Mouse (Mus musculus) heart, adult 18-20 months (tissue): ENCODE results near the gene Slc12a1. TPM values are rescaled to one million over a fixed set of nuclear protein-coding genes. Genes with fewer than 3 reads are reported as not detected.
A peak's percentile ranks its signal among the peaks of the same experiment; 100 is the strongest.

ENCODE experiments used
- DNase-seq, 2 experiments: peaks; one replicate each; pipeline ENCODE4 v3.0.0; 2021 to 2022; ENCODE audit warnings: mixed read lengths in 1 of 2
- total RNA-seq, 2 experiments: library from RNA; stranded (reverse); gene quantifications; 2 replicates each; pipeline ENCODE4 v1.2.3; 2021

Gene Slc12a1
- total RNA-seq, 2 experiments from 2014 or later = not detected

- no peak for DNase-seq
These were observed 102.3 kb downstream of the Slc12a1 start for GRCm38 (mm10) chr2:125254630-125255029.

DNA sequence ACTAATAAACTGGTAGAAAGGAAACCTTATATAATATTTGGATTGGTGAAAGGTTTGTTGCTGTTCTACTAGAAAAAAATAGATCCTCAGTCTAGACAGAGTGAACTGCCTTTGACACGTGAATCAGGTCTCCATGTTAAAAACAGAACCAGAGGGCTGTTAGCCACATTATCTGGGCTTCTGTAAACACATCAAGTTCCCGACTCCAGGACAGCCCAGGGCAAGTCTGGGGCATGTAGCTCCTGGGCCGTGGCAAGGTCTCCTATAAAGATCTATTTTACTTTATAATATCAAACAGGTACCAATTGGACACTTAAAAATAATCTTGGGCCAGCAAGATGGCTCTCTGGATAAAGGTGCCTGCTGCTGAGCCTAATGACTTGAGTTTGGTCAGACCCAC, 103.6 kb downstream of the Slc12a1 start:
- no peak for DNase-seq

- peak; percentile 26 to 45 for DNase-seq
These were observed 107.2 kb downstream of the Slc12a1 start for GRCm38 (mm10) chr2:125259230-125260120.

DNA sequence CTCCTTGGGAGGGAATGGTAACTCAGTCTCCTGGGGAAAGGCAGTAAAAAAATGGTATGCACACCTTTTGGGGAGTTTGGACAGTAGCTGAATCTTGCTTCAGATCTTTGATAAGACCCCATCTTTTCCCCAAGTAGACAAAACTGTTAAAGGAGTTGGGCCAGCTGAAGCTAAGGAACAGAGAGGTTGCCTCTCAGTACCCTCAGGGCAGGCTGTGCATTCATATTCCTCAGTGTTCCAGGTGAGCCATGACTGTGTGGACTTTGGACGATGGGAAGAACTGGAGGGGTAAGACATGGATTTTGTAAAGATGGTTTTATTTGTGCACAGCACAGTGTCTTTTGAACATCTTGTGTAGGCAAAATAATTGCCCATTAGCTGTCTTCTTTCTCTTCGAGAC, 108.0 kb downstream of the Slc12a1 start:
- DNase-seq = no peak

- peak; percentile 52 to 62 for DNase-seq
These were observed 110.8 kb downstream of the Slc12a1 start for GRCm38 (mm10) chr2:125263056-125263455.

- peak; percentile 31 to 47 for DNase-seq
These were observed 111.4 kb downstream of the Slc12a1 start for GRCm38 (mm10) chr2:125263753-125264152.

DNA sequence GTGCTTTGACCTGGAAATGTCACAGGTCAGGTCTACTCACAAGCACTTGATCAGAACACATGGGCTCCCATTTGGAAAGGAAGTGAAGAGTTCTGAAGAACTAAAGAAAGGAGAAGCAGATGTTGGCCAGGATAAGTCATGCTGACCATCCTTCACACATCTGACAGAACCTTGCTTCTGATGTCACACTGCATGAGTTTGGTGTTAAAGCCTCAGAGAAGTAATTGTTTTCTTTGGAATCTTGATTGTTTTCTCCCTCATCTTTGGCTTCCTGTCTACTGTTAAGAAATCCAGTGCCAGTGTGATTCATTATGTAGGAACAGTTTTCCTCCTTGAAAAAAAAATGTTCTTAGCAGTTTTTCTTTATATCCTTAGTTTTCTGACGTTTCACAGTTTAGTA, 116.6 kb downstream of the Slc12a1 start:
- DNase-seq = no peak

- DNase-seq = no peak
These were observed 123.3 kb downstream of the Slc12a1 start for GRCm38 (mm10) chr2:125275617-125276016.

DNA sequence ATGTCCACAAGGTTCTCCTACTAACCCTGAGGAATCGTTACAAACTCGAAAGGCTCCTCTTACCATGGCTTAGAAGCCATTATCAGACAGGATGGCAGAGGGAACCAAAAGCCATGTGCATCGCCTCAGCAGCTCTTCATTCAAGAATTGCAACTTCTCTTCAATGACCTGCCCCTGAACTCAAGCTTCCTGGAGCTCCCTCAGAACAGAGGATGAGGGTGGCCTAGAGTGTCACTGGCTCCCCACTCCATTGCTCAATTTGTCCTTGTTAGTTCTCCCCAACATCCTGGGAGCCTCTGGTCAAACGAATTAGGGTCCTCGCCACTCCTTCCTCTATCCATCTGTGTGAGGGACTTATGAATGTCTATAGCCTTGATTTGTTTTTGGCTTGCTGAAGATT, 124.4 kb downstream of the Slc12a1 start:
- DNase-seq = no peak

- peak; percentile 62 to 79 for DNase-seq
These were observed 126.2 kb downstream of the Slc12a1 start for GRCm38 (mm10) chr2:125278474-125278873.

Other genes with a start within 250 kb of the Slc12a1 start
- gene Slc24a5, start 84.4 kb upstream of the Slc12a1 start, total RNA-seq = under 1 TPM; 0.55 to 0.85 TPM
- gene Myef2, start 28.8 kb upstream of the Slc12a1 start, total RNA-seq = 1 to 10 TPM; 5.7 to 6.1 TPM
- gene Ctxn2, start 15.8 kb upstream of the Slc12a1 start, total RNA-seq = not detected
- gene Dut, start 94.7 kb downstream of the Slc12a1 start, total RNA-seq = 10 to 100 TPM; 31.9 to 32.5 TPM